Mouse (Mus musculus) ES-E14 (cell line): ENCODE measurements at regions not wholly inside any gene's neighbourhood (a gene's known extent, or its start where the extent isn't known, plus 50 kb on each side); places are given as distances from the start of the nearest gene placed in this dataset.
"Not testable (repeated sequence)": the region's sequence is repeated elsewhere in the genome, so short reads cannot be mapped to it uniquely, and the experiment has no call there.

Source experiments
- DNase-seq: peaks from one replicate; pipeline ENCODE4 v3.0.0-alpha.2; 2013; ENCODE audit warnings: low read depth, low spot score
- H3K27ac ChIP-seq: 2 replicates; pipeline ENCODE4 v1.5.1; 2012; ENCODE audit warnings: low read depth, mild to moderate bottlenecking, low read length, moderate library complexity, mixed read lengths; ENCODE audit not compliant: poor library complexity, insufficient read depth, severe bottlenecking
- H3K36me3 ChIP-seq: 2 replicates; pipeline ENCODE4 v1.6.1; 2012; ENCODE audit warnings: mild to moderate bottlenecking, low read length, moderate library complexity, mixed read lengths; ENCODE audit not compliant: control insufficient read depth, poor library complexity, insufficient read depth, severe bottlenecking
- H3K4me1 ChIP-seq, 2 experiments: fragments of 150-350 bp in 1 of 2; sonication (generic) in 1 of 2; 2 replicates each; pipeline ENCODE4 v1.6.1; 2012; ENCODE audit warnings: low read length in 2 of 2, mild to moderate bottlenecking in 1 of 2, mixed read lengths in 1 of 2; ENCODE audit not compliant: control insufficient read depth in 2 of 2, insufficient read depth in 2 of 2, poor library complexity in 1 of 2
- H3K4me3 ChIP-seq, 2 experiments: fragments of 150-350 bp in 1 of 2; sonication (generic) in 1 of 2; 2 replicates each; pipeline ENCODE4 v1.5.1; 2012; ENCODE audit warnings: low read length in 2 of 2, low read depth in 1 of 2, mild to moderate bottlenecking in 1 of 2, mixed read lengths in 1 of 2; ENCODE audit not compliant: insufficient read depth in 1 of 2, poor library complexity in 1 of 2, severe bottlenecking in 1 of 2
- H3K9ac ChIP-seq: 2 replicates; pipeline ENCODE4 v1.6.1; 2012; ENCODE audit warnings: low read depth, mild to moderate bottlenecking, low read length, mixed read lengths; ENCODE audit not compliant: poor library complexity, insufficient read depth, severe bottlenecking
- H3K9me3 ChIP-seq: fragments of 150-350 bp; sonication (generic); 2 replicates; pipeline ENCODE4 v1.6.1; 2012; ENCODE audit warnings: low read depth, mild to moderate bottlenecking, low read length; ENCODE audit not compliant: control insufficient read depth, insufficient read depth
- CHD2 ChIP-seq: IDR thresholded peaks from 2 replicates; pipeline ENCODE4 v1.6.1; 2014; ENCODE audit warnings: mild to moderate bottlenecking, low read depth, low read length, inconsistent platforms
- HCFC1 ChIP-seq: IDR thresholded peaks from 2 replicates; pipeline ENCODE4 v1.6.1; 2012; ENCODE audit warnings: low read length, inconsistent platforms, borderline replicate concordance; ENCODE audit not compliant: insufficient read depth
- MAFK ChIP-seq: IDR thresholded peaks from 2 replicates; pipeline ENCODE4 v1.6.1; 2014; ENCODE audit warnings: mild to moderate bottlenecking, low read depth, low read length, inconsistent platforms; ENCODE audit not compliant: insufficient read depth
- ZC3H11A ChIP-seq: IDR thresholded peaks from 2 replicates; pipeline ENCODE4 v1.6.1; 2012; ENCODE audit warnings: low read depth, mild to moderate bottlenecking, inconsistent platforms, low read length, borderline replicate concordance
- ZNF384 ChIP-seq: IDR thresholded peaks from 2 replicates; pipeline ENCODE4 v1.6.1; 2012; ENCODE audit warnings: low read depth, low read length, inconsistent platforms
- in situ Hi-C, 2 experiments: fragments of 600-800 bp; cut with MboI; formaldehyde crosslinking; loops; one replicate each; pipeline ENCODE4 v1.15.1; 2025; ENCODE audit warnings: low sequenced_read_pairs in 2 of 2, inconsistent platforms in 1 of 2; ENCODE audit not compliant: unreplicated experiment in 2 of 2

DNA sequence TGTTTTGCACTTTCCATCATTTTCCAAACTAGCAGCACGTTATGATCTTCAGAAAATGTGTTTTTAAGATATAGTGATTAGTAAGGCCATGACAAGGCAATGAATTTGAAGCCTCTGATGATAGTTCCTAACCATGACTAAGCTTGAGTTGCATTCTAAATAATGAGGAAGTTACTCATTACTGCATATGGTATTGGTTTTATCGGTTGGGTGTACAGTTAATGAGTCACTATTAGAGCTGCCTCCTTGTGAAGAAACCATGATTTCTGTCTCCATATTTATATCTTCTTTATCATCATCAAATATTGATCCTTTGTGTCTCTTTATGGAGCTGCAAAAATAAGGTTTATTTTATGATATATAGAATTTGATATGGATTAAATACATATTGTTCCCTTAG is 4763.5 kb upstream of the Gm7489 start:
- no peak for TF ChIP-seq ZNF384
- TF ChIP-seq MAFK, result no peak
- TF ChIP-seq ZC3H11A, result no peak
- TF ChIP-seq HCFC1, result no peak
- no peak for TF ChIP-seq CHD2
- no peak for DNase-seq
- Histone ChIP-seq H3K9me3 (no peaks in the 10 kb centered on the region), H3K4me3 (no peak overlapping the region), H3K27ac (no peak overlapping the region), H3K4me1 (no peaks in the 10 kb centered on the region), H3K36me3 (no peaks in the 10 kb centered on the region), H3K9ac (no peak overlapping the region)
- in situ Hi-C loops, result no loop called here

GRCm38 (mm10) chr15:49146430-49146829 is 4738.3 kb upstream of the Gm7489 start:
- DNase-seq, result no peak
- no peak overlapping the region for H3K27ac ChIP-seq
- no peak overlapping the region for H3K9ac ChIP-seq
- H3K4me3 ChIP-seq, result no peak overlapping the region
- no peaks in the 10 kb centered on the region for H3K9me3 ChIP-seq
- H3K4me1 ChIP-seq, result peaks cover 0 to 1% of the 10 kb centered on the region in 2 experiments; a peak in 1 of 4 replicates
- H3K36me3 ChIP-seq, result no peaks in the 10 kb centered on the region
- in situ Hi-C loops, result no loop called here
- no peak for TF ChIP-seq MAFK
- TF ChIP-seq ZC3H11A, result no peak
- TF ChIP-seq HCFC1, result no peak

GRCm38 (mm10) chr15:49151998-49152397 is 4732.7 kb upstream of the Gm7489 start:
- in situ Hi-C loops, result no loop called here
- H3K9ac ChIP-seq, result no peak overlapping the region

DNA sequence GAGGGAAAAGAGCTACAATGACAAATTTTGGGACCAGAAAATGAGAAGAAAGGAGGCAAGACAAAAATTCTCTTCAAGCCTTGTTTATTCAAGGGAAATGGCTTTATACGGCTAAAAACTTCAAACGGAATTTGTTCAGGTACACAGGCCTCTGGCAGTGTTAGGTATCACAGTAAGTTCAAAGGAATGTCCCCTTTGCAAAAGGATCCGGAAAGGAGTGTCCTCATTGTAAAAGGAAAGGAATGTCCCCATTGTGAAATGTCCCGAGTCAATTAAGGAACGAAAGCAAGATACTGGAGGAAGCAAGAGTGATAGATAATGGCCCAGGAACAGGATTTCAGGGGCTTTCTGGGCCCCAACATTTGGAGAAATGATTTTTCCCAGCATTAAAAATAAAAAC is 4730.7 kb upstream of the Gm7489 start:
- Histone ChIP-seq H3K27ac (no peak overlapping the region), H3K4me1 (peaks cover 0 to 2% of the 10 kb centered on the region in 2 experiments; a peak in 1 of 4 replicates), H3K9me3 (no peaks in the 10 kb centered on the region), H3K4me3 (no peak overlapping the region), H3K9ac (no peak overlapping the region), H3K36me3 (no peaks in the 10 kb centered on the region)
- TF ChIP-seq ZC3H11A, result no peak
- no peak for TF ChIP-seq MAFK
- TF ChIP-seq HCFC1, result no peak
- no peak for TF ChIP-seq ZNF384
- TF ChIP-seq CHD2, result no peak
- no peak for DNase-seq
- in situ Hi-C loops, result no loop called here

More at GRCm38 (mm10) chr15:49151998-49152397, 4732.7 kb upstream of the Gm7489 start:
- Histone ChIP-seq H3K4me3 (no peak overlapping the region), H3K36me3 (no peaks in the 10 kb centered on the region), H3K4me1 (peaks cover 0 to 2% of the 10 kb centered on the region in 2 experiments; a peak in 1 of 4 replicates), H3K27ac (no peak overlapping the region), H3K9me3 (no peaks in the 10 kb centered on the region)
- TF ChIP-seq MAFK (no peak), ZNF384 (no peak), CHD2 (no peak), ZC3H11A (no peak), HCFC1 (no peak)
- DNase-seq, result no peak

- no peak for TF ChIP-seq ZC3H11A
- no peak for TF ChIP-seq MAFK
- TF ChIP-seq HCFC1, result no peak
- TF ChIP-seq ZNF384, result no peak
- no peak for TF ChIP-seq CHD2
- no peak for DNase-seq
- H3K4me3 ChIP-seq, result no peak overlapping the region
- no peak overlapping the region for H3K27ac ChIP-seq
- no peaks in the 10 kb centered on the region for H3K4me1 ChIP-seq
- in situ Hi-C loops, result no loop called here
- H3K9ac ChIP-seq, result no peak overlapping the region
- H3K9me3 ChIP-seq, result no peaks in the 10 kb centered on the region; the same call in none of the 2 replicates
- no peaks in the 10 kb centered on the region for H3K36me3 ChIP-seq
Measured at GRCm38 (mm10) chr15:49191474-49191873, 4693.2 kb upstream of the Gm7489 start.

GRCm38 (mm10) chr15:49192571-49192970 is 4692.1 kb upstream of the Gm7489 start:
- DNase-seq, result peak; percentile 20
- H3K4me3 ChIP-seq, H3K4me1 ChIP-seq, in situ Hi-C loops, H3K9me3 ChIP-seq, H3K36me3 ChIP-seq, H3K9ac ChIP-seq: not testable (repeated sequence)
- H3K27ac ChIP-seq, result peak overlapping the region; percentile 40; the same call in 1 of the 2 replicates
